Mouse (Mus musculus) hematopoietic stem cell, adult 5-6 weeks (primary cell): ENCODE results near the gene Sec63. TPM values are rescaled to one million over a fixed set of nuclear protein-coding genes. Genes with fewer than 3 reads are reported as not detected.

ENCODE experiments used
- total RNA-seq: library from RNA; stranded (forward); fragments of 172-1452, 232-1000 nt; gene quantifications from 2 replicates; pipeline ENCODE4 v1.2.3, GENCODE M21; 2017

Sec63 gene
- total RNA-seq, 1 experiment from 2014 or later, result 59.9 TPM

Other genes with a start within 250 kb of the Sec63 start
- not detected in 2 replicates for gene Nr2e1, start 177.9 kb upstream of the Sec63 start, total RNA-seq
- 30.3 and 35.1 TPM in 2 replicates for gene Ostm1, start 177.7 kb upstream of the Sec63 start, total RNA-seq
- gene Scml4, start 98.9 kb downstream of the Sec63 start, total RNA-seq, result 5.8 and 12.0 TPM in 2 replicates